Mouse (Mus musculus) stomach, embryonic 15.5 days (tissue): ENCODE data around the gene A530064D06Rik. TPM values are rescaled to one million over a fixed set of nuclear protein-coding genes. Genes with fewer than 3 reads are reported as not detected.
"Not testable (repeated sequence)": the region's sequence is repeated elsewhere in the genome, so short reads cannot be mapped to it uniquely, and the experiment has no call there.

Source experiments
- ATAC-seq: fragments of 200-750 bp; cut with Nextera tagmentation; 2 replicates; pipeline ENCODE4 v1.8.0; 2017; ENCODE audit warnings: low read depth, moderate number of reproducible peaks, moderate TSS enrichment; ENCODE audit not compliant: insufficient read depth, low FRiP score
- H3K27ac ChIP-seq: fragments of 300-500 bp; sonication (generic); 2 replicates; pipeline ENCODE4 v1.5.1; 2015; ENCODE audit warnings: mild to moderate bottlenecking, inconsistent platforms
- H3K27me3 ChIP-seq: fragments of 300-500 bp; sonication (generic); replicated peaks from 2 replicates; pipeline ENCODE4 v1.6.1; 2015; ENCODE audit warnings: inconsistent platforms
- H3K36me3 ChIP-seq: fragments of 300-500 bp; sonication (generic); 2 replicates; pipeline ENCODE4 v1.6.1; 2015; ENCODE audit warnings: inconsistent platforms
- H3K4me1 ChIP-seq: fragments of 300-500 bp; sonication (generic); 2 replicates; pipeline ENCODE4 v1.6.1; 2015; ENCODE audit warnings: inconsistent platforms
- H3K4me2 ChIP-seq: fragments of 300-500 bp; sonication (generic); 2 replicates; pipeline ENCODE4 v1.6.1; 2015; ENCODE audit warnings: mild to moderate bottlenecking, inconsistent platforms
- H3K4me3 ChIP-seq: fragments of 300-500 bp; sonication (generic); replicated peaks from 2 replicates; pipeline ENCODE4 v1.5.1; 2015; ENCODE audit warnings: inconsistent platforms
- H3K9ac ChIP-seq: fragments of 300-500 bp; sonication (generic); 2 replicates; pipeline ENCODE4 v1.6.1; 2015; ENCODE audit warnings: inconsistent platforms
- H3K9me3 ChIP-seq: fragments of 300-500 bp; sonication (generic); 2 replicates; pipeline ENCODE4 v1.6.1; 2016; ENCODE audit warnings: inconsistent platforms
- WGBS: fragments of 180-500 bp; shearing (Covaris S2); methylation state at CpG from one replicate; pipeline ENCODE4 v1.1.7; 2015; 5-methylcytosine and 5-hydroxymethylcytosine counted together
- polyA plus RNA-seq: library from polyadenylated mRNA; unstranded; fragments of >200 nt; fragmentation: Nextera tagmentation; extraction: Ambion mirVana; gene quantifications from 2 replicates; pipeline ENCODE4 v1.2.1, GENCODE M21; 2015

A530064D06Rik gene
- polyA plus RNA-seq: 0.32 and 0.35 TPM in 2 replicates

- not testable (repeated sequence) for H3K9me3 ChIP-seq, H3K27me3 ChIP-seq, H3K4me2 ChIP-seq, H3K27ac ChIP-seq, H3K4me1 ChIP-seq, H3K36me3 ChIP-seq, H3K4me3 ChIP-seq, H3K9ac ChIP-seq, ATAC-seq
- WGBS: 70% methylated on average over 2 of the region's 2 CpGs
Measured at GRCm38 (mm10) chr17:48167103-48167502, at the start of gene A530064D06Rik. A530064D06Rik (minus strand) TSS chr17:48167275.

GRCm38 (mm10) chr17:48215429-48215828 is 48.4 kb upstream of the A530064D06Rik start:
- Histone ChIP-seq H3K36me3 (no peaks in the 10 kb centered on the region), H3K4me3 (no peak overlapping the region)

GRCm38 (mm10) chr17:48213511-48213910 is 46.4 kb upstream of the A530064D06Rik start:
- Histone ChIP-seq H3K9ac (no peak overlapping the region), H3K9me3 (no peaks in the 10 kb centered on the region), H3K27me3 (no peaks in the 10 kb centered on the region), H3K4me2 (no peak overlapping the region), H3K4me1 (no peaks in the 10 kb centered on the region), H3K36me3 (no peaks in the 10 kb centered on the region), H3K27ac (no peak overlapping the region), H3K4me3 (no peak overlapping the region)
- no peak for ATAC-seq
- 71% methylated on average over 5 of the region's 5 CpGs for WGBS

More at GRCm38 (mm10) chr17:48215429-48215828, 48.4 kb upstream of the A530064D06Rik start:
- no peaks in the 10 kb centered on the region for H3K27me3 ChIP-seq
- no peak overlapping the region for H3K27ac ChIP-seq
- no peaks in the 10 kb centered on the region for H3K4me1 ChIP-seq
- no peak for ATAC-seq
- WGBS: 88% methylated on average over 1 of the region's 1 CpGs
- no peaks in the 10 kb centered on the region for H3K9me3 ChIP-seq
- H3K4me2 ChIP-seq: no peak overlapping the region
- no peak overlapping the region for H3K9ac ChIP-seq

GRCm38 (mm10) chr17:48212596-48212995 is 45.5 kb upstream of the A530064D06Rik start:
- 92% methylated on average over 12 of the region's 12 CpGs for WGBS
- no peak for ATAC-seq
- H3K4me1 ChIP-seq: no peaks in the 10 kb centered on the region
- no peaks in the 10 kb centered on the region for H3K27me3 ChIP-seq
- H3K36me3 ChIP-seq: no peaks in the 10 kb centered on the region
- no peaks in the 10 kb centered on the region for H3K9me3 ChIP-seq
- H3K4me2 ChIP-seq: no peak overlapping the region
- no peak overlapping the region for H3K4me3 ChIP-seq
- H3K27ac ChIP-seq: no peak overlapping the region
- H3K9ac ChIP-seq: no peak overlapping the region

GRCm38 (mm10) chr17:48203086-48203485 is 36.0 kb upstream of the A530064D06Rik start:
- H3K9me3 ChIP-seq: no peaks in the 10 kb centered on the region

GRCm38 (mm10) chr17:48192366-48192765 is 25.3 kb upstream of the A530064D06Rik start:
- Histone ChIP-seq H3K27me3 (no peaks in the 10 kb centered on the region), H3K4me2 (no peak overlapping the region)
- WGBS: 72% methylated on average over 2 of the region's 2 CpGs

More at GRCm38 (mm10) chr17:48203086-48203485, 36.0 kb upstream of the A530064D06Rik start:
- 96% methylated on average over 12 of the region's 12 CpGs for WGBS
- H3K4me2 ChIP-seq: no peak overlapping the region
- H3K27me3 ChIP-seq: no peaks in the 10 kb centered on the region
- H3K4me1 ChIP-seq: no peaks in the 10 kb centered on the region
- H3K27ac ChIP-seq: no peak overlapping the region
- no peak overlapping the region for H3K9ac ChIP-seq
- H3K36me3 ChIP-seq: no peaks in the 10 kb centered on the region
- ATAC-seq: no peak
- H3K4me3 ChIP-seq: no peak overlapping the region

GRCm38 (mm10) chr17:48185252-48185651 is 18.2 kb upstream of the A530064D06Rik start:
- ATAC-seq: no peak

More at GRCm38 (mm10) chr17:48192366-48192765, 25.3 kb upstream of the A530064D06Rik start:
- Histone ChIP-seq H3K9ac (no peak overlapping the region), H3K27ac (no peak overlapping the region), H3K36me3 (no peaks in the 10 kb centered on the region), H3K9me3 (no peaks in the 10 kb centered on the region), H3K4me1 (no peaks in the 10 kb centered on the region), H3K4me3 (no peak overlapping the region)
- no peak for ATAC-seq

GRCm38 (mm10) chr17:48157382-48158076 is 9.5 kb downstream of the A530064D06Rik start:
- ATAC-seq: no peak

More at GRCm38 (mm10) chr17:48185252-48185651, 18.2 kb upstream of the A530064D06Rik start:
- no peaks in the 10 kb centered on the region for H3K9me3 ChIP-seq
- H3K4me3 ChIP-seq: no peak overlapping the region
- no peak overlapping the region for H3K27ac ChIP-seq
- H3K27me3 ChIP-seq: no peaks in the 10 kb centered on the region
- no peak overlapping the region for H3K9ac ChIP-seq
- H3K4me2 ChIP-seq: no peak overlapping the region
- H3K4me1 ChIP-seq: no peaks in the 10 kb centered on the region
- 50% methylated on average over 5 of the region's 5 CpGs for WGBS
- H3K36me3 ChIP-seq: no peaks in the 10 kb centered on the region

GRCm38 (mm10) chr17:48146120-48146519 is 21.0 kb downstream of the A530064D06Rik start, which contains the start of gene 9830107B12Rik:
9830107B12Rik (minus strand) TSS chr17:48146268.
- no peaks in the 10 kb centered on the region for H3K4me1 ChIP-seq
- no peaks in the 10 kb centered on the region for H3K9me3 ChIP-seq
- ATAC-seq: no peak
- no peak within 1 kb of the TSS for H3K27ac ChIP-seq
- H3K4me2 ChIP-seq: no peak within 1 kb of the TSS
- no peak within 1 kb of the TSS for H3K4me3 ChIP-seq
- 74% methylated on average over 3 of the region's 3 CpGs for WGBS
- no peaks in the 10 kb centered on the region for H3K27me3 ChIP-seq
- H3K36me3 ChIP-seq: no peaks in the 10 kb centered on the region
- no peak within 1 kb of the TSS for H3K9ac ChIP-seq

More at GRCm38 (mm10) chr17:48157382-48158076, 9.5 kb downstream of the A530064D06Rik start:
- H3K4me2 ChIP-seq: no peak overlapping the region
- no peaks in the 10 kb centered on the region; the same call in 1 of the 2 replicates for H3K9me3 ChIP-seq
- H3K9ac ChIP-seq: no peak overlapping the region
- H3K27me3 ChIP-seq: no peaks in the 10 kb centered on the region
- H3K27ac ChIP-seq: no peak overlapping the region
- H3K4me3 ChIP-seq: no peak overlapping the region
- WGBS: 29% methylated on average over 1 of the region's 1 CpGs
- H3K4me1 ChIP-seq: no peaks in the 10 kb centered on the region
- H3K36me3 ChIP-seq: no peaks in the 10 kb centered on the region

GRCm38 (mm10) chr17:48132810-48133209 is 34.3 kb downstream of the A530064D06Rik start:
- no peaks in the 10 kb centered on the region for H3K9me3 ChIP-seq
- H3K4me3 ChIP-seq: no peak overlapping the region
- H3K4me1 ChIP-seq: no peaks in the 10 kb centered on the region
- no peak overlapping the region for H3K9ac ChIP-seq
- H3K4me2 ChIP-seq: no peak overlapping the region
- ATAC-seq: no peak
- no peaks in the 10 kb centered on the region for H3K27me3 ChIP-seq
- no peak overlapping the region for H3K27ac ChIP-seq
- 80% methylated on average over 2 of the region's 2 CpGs for WGBS
- H3K36me3 ChIP-seq: no peaks in the 10 kb centered on the region

- Histone ChIP-seq H3K9me3 (no peaks in the 10 kb centered on the region), H3K9ac (no peak overlapping the region), H3K4me2 (no peak overlapping the region), H3K4me1 (no peaks in the 10 kb centered on the region), H3K27me3 (no peaks in the 10 kb centered on the region), H3K36me3 (no peaks in the 10 kb centered on the region), H3K27ac (no peak overlapping the region), H3K4me3 (no peak overlapping the region)
- no peak for ATAC-seq
- WGBS: 88% methylated on average over 20 of the region's 20 CpGs
Measured at GRCm38 (mm10) chr17:48120456-48120855, 46.6 kb downstream of the A530064D06Rik start.

- Histone ChIP-seq H3K4me1 (no peaks in the 10 kb centered on the region), H3K9ac (no peak overlapping the region)
- ATAC-seq: no peak
Measured at GRCm38 (mm10) chr17:48119656-48120055, 47.4 kb downstream of the A530064D06Rik start.

More at GRCm38 (mm10) chr17:48119656-48120055, 47.4 kb downstream of the A530064D06Rik start:
- no peak overlapping the region for H3K4me3 ChIP-seq
- H3K27me3 ChIP-seq: no peaks in the 10 kb centered on the region
- H3K4me2 ChIP-seq: no peak overlapping the region
- WGBS: 23% methylated on average over 3 of the region's 3 CpGs
- H3K9me3 ChIP-seq: no peaks in the 10 kb centered on the region
- H3K36me3 ChIP-seq: no peaks in the 10 kb centered on the region
- H3K27ac ChIP-seq: no peak overlapping the region
